Mouse (Mus musculus) heart, postnatal 10 days (tissue): ENCODE data around the gene Xaf1. TPM values are rescaled to one million over a fixed set of nuclear protein-coding genes. Genes with fewer than 3 reads are reported as not detected.
"Not testable (repeated sequence)": the region's sequence is repeated elsewhere in the genome, so short reads cannot be mapped to it uniquely, and the experiment has no call there.

ENCODE experiments used
- DNase-seq, 2 experiments: peaks; one replicate each; pipeline ENCODE4 v3.0.0; 2021
- intact Hi-C: fragments of 180-260 bp; cut with DNase I; formaldehyde crosslinking; loops from one replicate; pipeline ENCODE4 v1.15.1; 2025
- total RNA-seq, 2 experiments: library from RNA; stranded (reverse); gene quantifications; 2 replicates each; pipeline ENCODE4 v1.2.3; 2021

Gene Xaf1
- total RNA-seq, 2 experiments from 2014 or later = 9.1 to 11.6 TPM

GRCm38 (mm10) chr11:72310491-72310890 lies 9.1 kb downstream of the Xaf1 start:
- no peak for DNase-seq
- intact Hi-C loops = no loop called here

- no peak for DNase-seq
- intact Hi-C loops = no loop called here
These were observed 10.0 kb downstream of the Xaf1 start for GRCm38 (mm10) chr11:72311355-72312001.

DNA sequence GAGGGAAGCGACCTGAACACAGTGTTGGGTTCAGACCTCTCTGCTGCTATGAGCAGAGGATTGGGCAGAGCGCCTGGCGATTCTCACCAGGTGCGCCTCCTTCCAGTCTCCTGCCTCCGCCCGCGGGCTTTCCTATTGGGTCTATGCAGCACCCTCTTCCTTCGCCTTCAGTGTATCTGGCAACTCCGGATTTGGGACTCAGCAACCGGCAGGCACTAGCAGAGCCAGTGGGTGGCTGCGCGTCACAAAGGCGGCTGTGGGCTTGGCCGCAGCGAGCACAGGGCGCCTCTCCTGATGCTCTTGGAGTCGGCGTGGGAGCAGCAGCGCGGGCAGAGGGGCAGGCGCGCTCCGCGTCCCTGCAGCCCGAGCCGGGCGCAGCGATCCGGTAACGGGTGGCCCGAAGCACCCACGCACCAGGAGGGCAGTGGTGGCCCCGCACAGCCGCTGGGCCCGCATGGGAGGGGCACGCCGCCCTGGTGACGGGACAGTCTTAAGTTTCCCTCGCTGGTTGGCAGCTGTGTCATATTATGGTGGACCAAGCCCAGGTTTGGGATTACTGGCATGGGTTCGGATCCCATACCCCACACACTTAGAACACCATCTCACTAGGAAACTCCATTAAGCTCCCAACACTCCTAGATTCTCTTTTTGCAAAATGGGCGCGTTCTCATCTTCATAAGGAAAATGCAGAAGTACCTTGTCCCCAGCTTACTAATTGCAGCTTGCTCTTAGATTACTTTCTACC lies 12.9 kb downstream of the Xaf1 start, which contains the start of gene Fbxo39:
Gene Fbxo39, plus strand, starts transcription at position 294 of the 745 bp plus-strand sequence.
- no peak for DNase-seq
- intact Hi-C loops = no loop called here

GRCm38 (mm10) chr11:72318026-72318425 lies 16.6 kb downstream of the Xaf1 start:
- intact Hi-C loops = no loop called here
- DNase-seq = no peak

DNA sequence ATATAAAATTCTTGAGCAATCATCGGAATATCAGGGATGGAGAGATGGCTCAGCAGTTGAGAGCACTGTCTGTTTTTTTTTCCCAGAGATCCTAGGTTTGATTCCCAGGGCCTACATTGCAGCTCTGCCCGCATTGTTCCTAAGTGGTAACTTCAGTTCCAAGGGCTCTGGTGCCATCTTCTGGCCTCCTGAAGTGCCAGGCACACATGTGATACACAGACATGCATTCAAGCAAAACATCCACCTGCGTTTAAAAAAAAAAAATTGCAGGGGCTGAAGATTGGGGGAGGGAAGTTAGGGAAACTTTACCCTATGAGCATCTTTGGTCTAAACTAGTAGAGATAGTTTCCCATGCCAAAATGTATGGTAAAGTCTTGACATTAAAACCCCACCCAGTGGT lies 23.0 kb downstream of the Xaf1 start:
- intact Hi-C loops = loop anchor here (2.0 kb wide), 1 partner anchor 100 kb away; no protein-coding TSS in a partner anchor

GRCm38 (mm10) chr11:72325701-72326100 lies 24.3 kb downstream of the Xaf1 start:
- DNase-seq = no peak
- intact Hi-C loops = loop anchor here (2.0 kb wide), 1 partner anchor 101 kb away; no protein-coding TSS in a partner anchor

More for the DNA sequence above, 23.0 kb downstream of the Xaf1 start:
- no peak for DNase-seq

- no peak for DNase-seq
- intact Hi-C loops = no loop called here
These were observed 31.7 kb downstream of the Xaf1 start for GRCm38 (mm10) chr11:72332951-72333667.

- intact Hi-C loops = no loop called here
- DNase-seq = no peak
These were observed 33.2 kb downstream of the Xaf1 start for GRCm38 (mm10) chr11:72334653-72335052.

- intact Hi-C loops = no loop called here
These were observed 35.3 kb downstream of the Xaf1 start for GRCm38 (mm10) chr11:72336726-72337125.

DNA sequence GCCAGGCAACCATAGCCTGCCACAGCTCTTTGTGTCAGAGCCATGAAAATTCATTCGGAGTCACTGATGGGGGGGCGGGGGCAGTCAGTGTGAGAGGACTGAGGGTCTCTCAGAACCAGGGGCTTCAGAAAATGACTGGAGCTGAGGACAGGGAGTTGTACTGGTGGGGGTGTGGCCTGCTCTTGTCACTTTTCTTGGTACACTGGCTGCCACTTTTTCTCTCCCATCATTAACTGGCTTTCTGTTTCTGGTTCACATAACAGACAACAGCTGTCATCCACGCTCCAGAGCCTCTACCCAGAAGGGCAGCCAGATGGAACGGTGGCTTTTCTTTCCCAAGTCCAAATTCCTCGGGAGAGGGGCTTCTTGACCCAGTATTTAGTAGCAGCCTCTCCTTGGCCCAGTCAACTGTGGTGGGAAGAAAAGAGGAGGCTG lies 37.0 kb downstream of the Xaf1 start:
- intact Hi-C loops = no loop called here
- no peak for DNase-seq

More at GRCm38 (mm10) chr11:72336726-72337125, 35.3 kb downstream of the Xaf1 start:
- no peak for DNase-seq

- intact Hi-C loops = loop anchor here (5.0 kb wide), 1 partner anchor 117 kb away; no protein-coding TSS in a partner anchor
These were observed 38.3 kb downstream of the Xaf1 start for GRCm38 (mm10) chr11:72339716-72340115.

DNA sequence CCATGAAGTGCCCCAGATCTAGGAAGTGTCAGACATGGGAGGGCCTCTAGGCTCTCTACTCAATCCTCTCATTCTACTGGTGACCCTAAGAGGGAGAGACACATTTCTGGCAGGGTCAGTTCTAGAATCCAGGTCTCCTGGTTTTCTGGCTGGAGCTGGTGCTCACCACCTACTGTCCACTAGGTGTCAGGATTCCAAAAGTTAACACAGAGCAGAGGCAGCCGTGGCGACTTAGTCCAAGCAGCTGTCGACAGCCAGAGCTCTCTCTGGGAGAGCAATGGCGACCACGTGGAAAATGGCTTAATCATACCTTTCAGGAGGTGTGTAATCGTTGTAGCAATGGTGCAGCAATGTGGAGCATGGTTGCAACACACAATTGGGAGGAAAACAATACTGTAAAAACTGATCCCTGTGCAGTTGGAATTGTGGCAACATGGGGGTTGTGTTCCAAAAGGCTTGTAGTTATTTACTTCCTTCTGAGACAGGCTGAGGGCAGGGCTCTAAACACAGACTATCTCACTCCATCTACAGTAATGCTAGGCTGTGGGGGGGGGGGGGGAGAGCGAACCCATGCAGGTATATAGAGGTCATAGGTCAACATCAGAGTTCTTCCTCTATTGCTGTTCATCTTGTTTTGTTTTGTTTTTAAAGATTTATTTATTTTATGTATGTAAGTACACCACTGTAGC lies 41.3 kb downstream of the Xaf1 start:
- peak; percentile 72 to 79 for DNase-seq
- intact Hi-C loops = loop anchor here (1.0 to 5.0 kb wide), 3 partner anchors 86 to 222 kb away; no protein-coding TSS in a partner anchor

More at GRCm38 (mm10) chr11:72339716-72340115, 38.3 kb downstream of the Xaf1 start:
- DNase-seq = no peak

- intact Hi-C loops = loop anchor here (5.0 kb wide), 1 partner anchor 121 kb away; no protein-coding TSS in a partner anchor
- not testable (repeated sequence) for DNase-seq
These were observed 41.8 kb downstream of the Xaf1 start for GRCm38 (mm10) chr11:72343238-72343625.

GRCm38 (mm10) chr11:72343904-72344303 lies 42.5 kb downstream of the Xaf1 start:
- intact Hi-C loops = loop anchor here (5.0 kb wide), 1 partner anchor 122 kb away; no protein-coding TSS in a partner anchor
- peak; percentile 54 to 74 for DNase-seq

- intact Hi-C loops = loop anchor here (5.0 kb wide), 1 partner anchor 122 kb away; no protein-coding TSS in a partner anchor
- DNase-seq = no peak
These were observed 43.1 kb downstream of the Xaf1 start for GRCm38 (mm10) chr11:72344486-72344885.

GRCm38 (mm10) chr11:72348563-72348962 lies 47.1 kb downstream of the Xaf1 start:
- intact Hi-C loops = no loop called here
- no peak for DNase-seq

- DNase-seq = no peak
- intact Hi-C loops = no loop called here
These were observed 47.6 kb downstream of the Xaf1 start for GRCm38 (mm10) chr11:72349016-72349415.

DNA sequence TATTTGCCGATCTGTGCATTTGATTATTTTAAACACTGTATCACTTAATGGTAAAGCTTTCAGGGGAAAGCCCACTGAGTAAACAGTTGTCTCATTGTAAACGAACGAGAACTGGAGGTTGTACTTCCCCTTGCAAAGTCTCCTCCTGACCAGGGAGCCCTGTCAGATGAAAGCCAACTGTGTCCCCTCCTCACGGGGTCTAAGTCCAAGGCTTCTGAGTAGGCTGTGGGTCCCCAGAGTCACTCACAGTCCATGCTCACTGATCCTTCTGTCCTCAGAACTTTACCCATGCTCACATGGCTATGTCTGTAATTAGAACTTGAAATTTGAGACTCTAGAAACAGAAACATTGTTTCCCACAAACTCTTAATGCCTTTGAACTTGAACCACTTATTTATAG lies 48.2 kb downstream of the Xaf1 start:
- intact Hi-C loops = no loop called here

DNA sequence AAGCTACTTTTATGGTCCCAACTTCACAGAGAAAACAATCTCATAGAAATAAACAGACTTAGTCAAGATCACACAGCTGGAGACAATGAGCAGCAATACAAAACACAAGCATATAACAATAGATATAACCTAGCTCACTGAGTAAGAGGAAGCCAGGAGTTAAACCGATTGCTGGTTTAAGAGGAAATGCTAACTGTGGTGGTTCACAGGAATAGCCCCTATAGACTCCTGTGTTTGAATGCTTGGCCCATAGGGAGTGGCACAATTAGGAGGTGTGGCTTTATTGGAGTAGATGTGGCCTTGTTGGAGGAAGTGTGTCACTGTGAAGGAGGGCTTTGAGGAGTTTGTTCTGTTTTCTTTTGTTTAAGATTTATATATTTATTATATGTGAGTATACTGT lies 50.8 kb downstream of the Xaf1 start:
- DNase-seq = no peak
- intact Hi-C loops = no loop called here

More for the DNA sequence above, 48.2 kb downstream of the Xaf1 start:
- no peak for DNase-seq

DNA sequence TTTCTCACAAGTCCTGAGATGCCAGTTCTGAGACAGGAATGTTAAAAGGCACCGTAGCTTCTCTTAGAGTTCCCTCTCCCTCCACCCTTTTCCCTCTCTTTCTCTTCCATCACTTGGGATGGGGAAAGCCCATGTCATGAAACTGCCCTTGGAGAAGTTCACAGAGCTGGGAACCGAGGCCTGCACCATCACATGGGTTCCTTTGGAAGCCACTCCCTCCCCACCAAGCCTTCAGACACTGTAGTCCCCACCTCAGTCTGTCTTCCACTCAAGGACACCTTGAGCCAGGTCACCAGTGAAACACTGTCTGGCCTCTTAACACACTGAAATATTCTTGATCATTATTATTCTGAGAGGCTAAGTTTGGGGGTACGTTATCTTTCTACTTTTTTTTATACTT lies 51.8 kb downstream of the Xaf1 start:
- intact Hi-C loops = no loop called here
- DNase-seq = no peak
